Mouse (Mus musculus): ENCODE measurements around the gene Vmn1r17.
"Not testable (repeated sequence)": the region's sequence is repeated elsewhere in the genome, so short reads cannot be mapped to it uniquely, and the experiment has no call there.

Gene Vmn1r17

GRCm38 (mm10) chr6:57363627-57364026, at the start of gene Vmn1r17:
Vmn1r17 (minus strand) TSS chr6:57363727.
- no peak for DNase-seq

- DNase-seq, result not testable (repeated sequence)
Measured at GRCm38 (mm10) chr6:57403480-57403879, 40.0 kb upstream of the Vmn1r17 start, which contains the start of gene Vmn1r19. Vmn1r19 (plus strand) TSS chr6:57403780.

- DNase-seq, result no peak
Measured at GRCm38 (mm10) chr6:57395683-57396082, 32.2 kb upstream of the Vmn1r17 start, which contains the start of gene Vmn1r18. Vmn1r18 (minus strand) TSS chr6:57395783.

- DNase-seq, result no peak
Measured at GRCm38 (mm10) chr6:57367496-57367895, 4.0 kb upstream of the Vmn1r17 start.

- DNase-seq, result not testable (repeated sequence)
Measured at GRCm38 (mm10) chr6:57365866-57366265, 2.3 kb upstream of the Vmn1r17 start.

- DNase-seq, result no peak
Measured at GRCm38 (mm10) chr6:57356864-57357263, 6.7 kb downstream of the Vmn1r17 start.

GRCm38 (mm10) chr6:57329394-57329793, 34.1 kb downstream of the Vmn1r17 start, which contains the start of gene Vmn1r16:
Vmn1r16 (minus strand) TSS chr6:57329494.
- no peak for DNase-seq

GRCm38 (mm10) chr6:57326176-57326575, 37.4 kb downstream of the Vmn1r17 start:
- DNase-seq, result no peak
